Mouse (Mus musculus) heart, embryonic 11.5 days (tissue): ENCODE data around the gene Zscan2. TPM values are rescaled to one million over a fixed set of nuclear protein-coding genes. Genes with fewer than 3 reads are reported as not detected.

ENCODE experiments used
- ATAC-seq: fragments of 200-750 bp; cut with Nextera tagmentation; replicated peaks from 2 replicates; pipeline ENCODE4 v1.8.0; 2017; ENCODE audit warnings: moderate library complexity; ENCODE audit not compliant: insufficient number of reproducible peaks, low FRiP score, low TSS enrichment
- H3K27ac ChIP-seq: fragments of 300-500 bp; sonication (generic); 2 replicates; pipeline ENCODE4 v1.5.1; 2014; ENCODE audit warnings: mild to moderate bottlenecking, low read depth, low read length
- H3K27me3 ChIP-seq: fragments of 300-500 bp; sonication (generic); 2 replicates; pipeline ENCODE4 v1.6.1; 2014; ENCODE audit warnings: mild to moderate bottlenecking, low read length, mixed read lengths; ENCODE audit not compliant: control insufficient read depth, insufficient read depth
- H3K36me3 ChIP-seq: fragments of 300-500 bp; sonication (generic); 2 replicates; pipeline ENCODE4 v1.6.1; 2014; ENCODE audit warnings: mild to moderate bottlenecking, low read length, moderate library complexity, mixed read lengths; ENCODE audit not compliant: control insufficient read depth, insufficient read depth
- H3K4me1 ChIP-seq: fragments of 300-500 bp; sonication (generic); 2 replicates; pipeline ENCODE4 v1.6.1; 2014; ENCODE audit warnings: low read length; ENCODE audit not compliant: control insufficient read depth, insufficient read depth
- H3K4me2 ChIP-seq: fragments of 300-500 bp; sonication (generic); 2 replicates; pipeline ENCODE4 v1.6.1; 2014; ENCODE audit warnings: mild to moderate bottlenecking, moderate library complexity
- H3K4me3 ChIP-seq: fragments of 300-500 bp; sonication (generic); 2 replicates; pipeline ENCODE4 v1.5.1; 2014; ENCODE audit warnings: low read depth, low read length
- H3K9ac ChIP-seq: fragments of 300-500 bp; sonication (generic); 2 replicates; pipeline ENCODE4 v1.6.1; 2014; ENCODE audit warnings: mild to moderate bottlenecking, low read depth, low read length, moderate library complexity
- H3K9me3 ChIP-seq: fragments of 300-500 bp; sonication (generic); replicated peaks from 2 replicates; pipeline ENCODE4 v1.6.1; 2016; ENCODE audit warnings: low read length; ENCODE audit not compliant: control insufficient read depth
- WGBS: fragments of 180-500 bp; shearing (Covaris S2); extraction: QIAGEN DNeasy Blood & Tissue Kit; methylation state at CpG from one replicate; pipeline ENCODE4 v1.1.7; 2014; ENCODE audit not compliant: insufficient replicate concordance; 5-methylcytosine and 5-hydroxymethylcytosine counted together
- polyA plus RNA-seq: library from polyadenylated mRNA; unstranded; fragments of >200 nt; fragmentation: Nextera tagmentation; extraction: Ambion mirVana; gene quantifications from 2 replicates; pipeline ENCODE4 v1.2.1, GENCODE M21; 2014

Zscan2 gene
- polyA plus RNA-seq, 1 experiment from 2014 or later, result 2.3 TPM

- H3K27ac ChIP-seq, result no peak overlapping the region
- H3K27me3 ChIP-seq, result no peaks in the 10 kb centered on the region
- ATAC-seq, result peak; percentile 45; the same call in 1 of the 2 replicates
- H3K9ac ChIP-seq, result no peak overlapping the region
- no peak overlapping the region for H3K4me3 ChIP-seq
- 22% methylated on average over 14 of the region's 14 CpGs for WGBS
- no peaks in the 10 kb centered on the region; the same call in 1 of the 2 replicates for H3K36me3 ChIP-seq
- H3K9me3 ChIP-seq, result no peaks in the 10 kb centered on the region
- no peaks in the 10 kb centered on the region for H3K4me1 ChIP-seq
- peak overlapping the region; percentile 17 for H3K4me2 ChIP-seq
Observed at GRCm38 (mm10) chr7:80882830-80883505, 22.2 kb downstream of the Zscan2 start.

- H3K4me2 ChIP-seq, result no peak overlapping the region
- no peak for ATAC-seq
- no peaks in the 10 kb centered on the region for H3K27me3 ChIP-seq
- H3K27ac ChIP-seq, result no peak overlapping the region
- no peak overlapping the region for H3K9ac ChIP-seq
- H3K36me3 ChIP-seq, result peaks cover 2% of the 10 kb centered on the region; the same call in 1 of the 2 replicates
- peaks cover 11% of the 10 kb centered on the region for H3K4me1 ChIP-seq
- 26% methylated on average over 1 of the region's 1 CpGs for WGBS
- no peak overlapping the region for H3K4me3 ChIP-seq
- no peaks in the 10 kb centered on the region for H3K9me3 ChIP-seq
Observed at GRCm38 (mm10) chr7:80885666-80886065, 24.9 kb downstream of the Zscan2 start.

DNA sequence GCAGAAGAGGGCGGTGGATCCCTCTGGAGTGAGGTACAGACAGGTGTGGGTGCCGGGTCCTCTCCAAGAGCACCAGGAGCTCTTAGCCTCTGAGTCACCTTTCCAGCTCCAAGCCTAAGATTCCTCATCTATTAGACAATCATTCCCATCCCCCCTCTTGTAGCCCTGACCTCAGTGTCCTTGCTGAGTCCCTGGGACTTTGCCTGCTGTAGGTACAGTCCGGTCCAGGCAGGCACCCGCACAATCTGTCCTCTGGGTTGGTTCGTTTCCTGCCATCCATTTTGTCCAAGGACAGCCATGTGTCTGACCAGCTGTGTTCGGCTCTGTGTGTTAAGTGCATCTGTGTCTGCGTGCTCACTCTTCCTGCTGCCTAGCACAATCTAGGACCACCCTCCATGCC is 27.9 kb downstream of the Zscan2 start:
- WGBS, result 68% methylated on average over 7 of the region's 7 CpGs
- H3K36me3 ChIP-seq, result peaks cover 14% of the 10 kb centered on the region
- H3K27ac ChIP-seq, result peak overlapping the region; percentile 46
- no peak overlapping the region for H3K4me2 ChIP-seq
- peaks cover 11% of the 10 kb centered on the region for H3K4me1 ChIP-seq
- no peak overlapping the region for H3K9ac ChIP-seq
- no peaks in the 10 kb centered on the region for H3K27me3 ChIP-seq
- H3K9me3 ChIP-seq, result no peaks in the 10 kb centered on the region
- H3K4me3 ChIP-seq, result no peak overlapping the region
- ATAC-seq, result 0 out of 2 replicates have a peak, but pooled peaks have one; percentile 31

GRCm38 (mm10) chr7:80889021-80889511 is 28.3 kb downstream of the Zscan2 start:
- 44% methylated on average over 9 of the region's 9 CpGs for WGBS

DNA sequence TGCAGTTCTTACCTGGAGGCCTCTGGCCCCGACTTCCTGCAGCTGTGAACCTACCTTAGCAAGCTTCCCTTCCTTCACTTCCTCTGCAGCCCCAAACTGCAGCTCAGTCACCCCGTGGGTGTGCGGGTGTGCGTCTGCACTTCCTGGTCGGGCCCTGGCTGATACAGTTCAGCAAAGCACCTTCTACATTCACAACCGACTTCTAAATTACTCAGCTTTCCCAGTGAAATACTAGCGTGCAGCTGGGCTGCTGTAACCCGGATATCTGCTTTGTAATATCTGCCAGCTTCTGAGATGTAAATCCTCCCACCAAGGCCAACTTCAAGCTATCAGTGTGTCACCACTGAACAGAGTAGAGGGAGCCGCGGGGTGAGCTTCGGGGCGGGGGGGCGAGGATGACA is 29.1 kb downstream of the Zscan2 start:
- H3K27me3 ChIP-seq, result no peaks in the 10 kb centered on the region
- peaks cover 14% of the 10 kb centered on the region for H3K36me3 ChIP-seq
- ATAC-seq, result no peak
- 77% methylated on average over 13 of the region's 13 CpGs for WGBS
- 0 out of 2 replicates have a peak overlapping the region, but pooled peaks have one; percentile 46 for H3K27ac ChIP-seq
- H3K4me1 ChIP-seq, result peaks cover 11% of the 10 kb centered on the region
- H3K9ac ChIP-seq, result peak overlapping the region; percentile 11; the same call in 1 of the 2 replicates
- no peak overlapping the region for H3K4me3 ChIP-seq
- no peaks in the 10 kb centered on the region for H3K9me3 ChIP-seq
- H3K4me2 ChIP-seq, result no peak overlapping the region

More at GRCm38 (mm10) chr7:80889021-80889511, 28.3 kb downstream of the Zscan2 start:
- H3K9ac ChIP-seq, result peak overlapping the region; percentile 11; the same call in 1 of the 2 replicates
- H3K9me3 ChIP-seq, result no peaks in the 10 kb centered on the region
- H3K4me1 ChIP-seq, result peaks cover 11% of the 10 kb centered on the region
- H3K4me3 ChIP-seq, result no peak overlapping the region
- ATAC-seq, result peak; percentile 63
- no peaks in the 10 kb centered on the region for H3K27me3 ChIP-seq
- H3K27ac ChIP-seq, result peak overlapping the region; percentile 46
- H3K36me3 ChIP-seq, result peaks cover 14% of the 10 kb centered on the region
- no peak overlapping the region for H3K4me2 ChIP-seq

DNA sequence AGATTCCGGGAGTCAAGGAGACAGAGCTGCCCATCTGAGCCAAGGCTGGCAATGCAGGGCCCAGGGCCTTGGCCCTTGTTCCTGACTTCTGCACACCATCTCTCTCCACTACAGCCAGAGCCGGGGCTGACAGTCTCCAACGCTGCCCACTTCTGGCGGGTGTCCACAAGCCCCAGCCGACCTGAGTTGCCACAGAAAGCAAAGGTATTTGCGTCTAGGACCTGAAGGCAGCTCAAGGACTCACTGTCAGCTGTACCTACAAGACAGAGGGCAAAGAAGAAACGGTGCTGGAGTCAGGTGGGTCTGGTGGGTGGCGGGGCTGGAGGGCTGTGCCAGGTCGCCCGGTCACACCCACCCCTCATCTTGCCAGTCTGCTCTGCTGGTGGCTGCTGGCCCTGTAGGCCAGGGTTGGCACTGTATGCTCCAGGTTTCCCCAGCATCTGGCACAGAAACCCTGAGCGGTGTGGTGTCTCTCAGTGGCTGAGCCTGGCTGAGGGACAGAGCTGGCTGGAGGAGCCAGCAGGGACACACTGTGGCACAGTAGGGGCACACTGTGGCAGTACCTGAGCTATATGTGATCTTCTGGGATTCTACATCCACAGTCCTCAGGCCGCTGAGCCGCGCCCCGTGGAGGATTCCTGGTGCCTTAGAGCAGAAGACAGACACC is 32.5 kb downstream of the Zscan2 start:
- H3K9ac ChIP-seq, result no peak overlapping the region
- peaks cover 14% of the 10 kb centered on the region for H3K36me3 ChIP-seq
- no peak overlapping the region for H3K4me2 ChIP-seq
- WGBS, result 92% methylated on average over 15 of the region's 15 CpGs
- H3K27me3 ChIP-seq, result no peaks in the 10 kb centered on the region
- H3K27ac ChIP-seq, result no peak overlapping the region
- peaks cover 11% of the 10 kb centered on the region for H3K4me1 ChIP-seq
- ATAC-seq, result no peak
- no peak overlapping the region for H3K4me3 ChIP-seq
- H3K9me3 ChIP-seq, result no peaks in the 10 kb centered on the region

GRCm38 (mm10) chr7:80893753-80894129 is 33.0 kb downstream of the Zscan2 start:
- Histone ChIP-seq H3K4me1 (peaks cover 10% of the 10 kb centered on the region), H3K4me3 (no peak overlapping the region), H3K9ac (no peak overlapping the region), H3K9me3 (no peaks in the 10 kb centered on the region), H3K4me2 (no peak overlapping the region), H3K27ac (no peak overlapping the region), H3K36me3 (peaks cover 14% of the 10 kb centered on the region), H3K27me3 (no peaks in the 10 kb centered on the region)
- WGBS, result 61% methylated on average over 6 of the region's 6 CpGs
- no peak for ATAC-seq

- Histone ChIP-seq H3K4me2 (no peak overlapping the region), H3K36me3 (peaks cover 14% of the 10 kb centered on the region), H3K4me3 (no peak overlapping the region), H3K9ac (no peak overlapping the region), H3K4me1 (peaks cover 6% of the 10 kb centered on the region), H3K27me3 (no peaks in the 10 kb centered on the region), H3K27ac (no peak overlapping the region), H3K9me3 (no peaks in the 10 kb centered on the region)
- WGBS, result 84% methylated on average over 7 of the region's 7 CpGs
- no peak for ATAC-seq
Observed at GRCm38 (mm10) chr7:80894196-80894595, 33.5 kb downstream of the Zscan2 start.
